Mouse (Mus musculus): Measurements from ENCODE around the gene a.

Gene a

GRCm38 (mm10) chr2:154790656-154791483, at the start of gene a, which contains the start of gene Raly:
a (plus strand) TSS chr2:154791402.
Raly (plus strand) TSS chr2:154791096.
- DNase-seq (ENCODE audit: low read depth) = peak; percentile 94

- DNase-seq (ENCODE audit: low read depth) = no peak
Observed at GRCm38 (mm10) chr2:154742911-154743819, 48.0 kb upstream of the a start.

DNA sequence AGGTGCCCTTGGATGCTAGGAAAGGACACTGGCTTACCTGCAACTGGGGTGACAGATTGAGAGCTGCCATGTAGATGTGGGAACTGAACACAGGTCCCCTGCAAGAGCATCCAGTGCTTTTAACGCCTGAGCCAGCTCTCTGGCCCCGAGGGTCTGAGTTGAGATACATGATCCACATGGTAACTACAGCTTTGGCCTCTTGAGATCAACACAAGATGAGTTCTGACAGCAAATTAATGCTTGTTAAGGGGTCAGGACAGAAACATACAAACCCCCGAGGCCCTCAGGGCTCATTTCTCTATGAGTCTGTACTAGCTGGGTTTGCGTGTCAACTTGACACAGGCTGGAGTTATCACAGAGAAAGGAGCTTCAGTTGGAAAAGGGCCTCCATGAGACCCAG, 47.3 kb upstream of the a start:
- DNase-seq (ENCODE audit: low read depth) = no peak

DNA sequence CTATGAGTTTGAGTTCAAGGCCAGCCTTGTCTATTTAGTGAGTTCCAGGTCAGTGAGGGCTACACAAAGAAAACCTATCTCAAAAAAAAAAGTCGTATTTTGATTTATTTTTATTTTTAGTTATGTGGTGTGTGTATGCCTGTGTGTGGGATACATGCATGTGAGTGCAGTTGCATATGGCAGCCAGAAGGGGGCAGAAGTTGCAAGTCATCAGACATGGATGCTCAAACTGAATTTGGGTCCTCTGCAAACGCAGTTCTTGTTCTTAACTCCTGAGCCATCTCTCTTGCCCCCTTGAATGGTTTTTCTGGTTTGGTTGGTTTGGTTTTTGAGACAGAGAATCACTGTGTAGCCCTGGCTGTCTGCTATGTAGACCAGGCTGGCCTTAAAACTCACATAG, 42.8 kb upstream of the a start:
- DNase-seq (ENCODE audit: low read depth) = no peak

GRCm38 (mm10) chr2:154749046-154750036, 41.9 kb upstream of the a start:
- DNase-seq (ENCODE audit: low read depth) = no peak

- DNase-seq (ENCODE audit: low read depth) = no peak
Observed at GRCm38 (mm10) chr2:154751924-154752323, 39.3 kb upstream of the a start.

GRCm38 (mm10) chr2:154754068-154754560, 37.1 kb upstream of the a start:
- DNase-seq (ENCODE audit: low read depth) = no peak

DNA sequence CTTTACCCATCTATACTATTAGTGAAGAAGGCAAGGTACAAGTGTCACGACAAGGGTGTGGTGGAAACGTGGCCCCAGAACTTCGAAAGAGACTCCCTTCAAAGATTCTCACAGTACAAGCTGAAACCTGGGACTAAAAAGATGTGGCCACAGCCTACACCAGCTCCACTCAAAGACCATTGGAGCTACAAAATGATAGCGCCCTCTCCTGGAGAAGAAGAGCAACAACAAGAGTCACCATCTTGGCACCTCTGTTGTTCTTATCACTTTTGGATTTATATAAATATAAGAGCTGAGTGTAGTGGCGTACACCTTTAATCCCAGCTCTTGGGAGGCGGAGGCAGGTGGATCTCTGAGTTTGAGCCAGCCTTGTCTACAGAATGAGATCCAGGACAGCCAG, 35.4 kb upstream of the a start:
- no peak for DNase-seq (ENCODE audit: low read depth)

DNA sequence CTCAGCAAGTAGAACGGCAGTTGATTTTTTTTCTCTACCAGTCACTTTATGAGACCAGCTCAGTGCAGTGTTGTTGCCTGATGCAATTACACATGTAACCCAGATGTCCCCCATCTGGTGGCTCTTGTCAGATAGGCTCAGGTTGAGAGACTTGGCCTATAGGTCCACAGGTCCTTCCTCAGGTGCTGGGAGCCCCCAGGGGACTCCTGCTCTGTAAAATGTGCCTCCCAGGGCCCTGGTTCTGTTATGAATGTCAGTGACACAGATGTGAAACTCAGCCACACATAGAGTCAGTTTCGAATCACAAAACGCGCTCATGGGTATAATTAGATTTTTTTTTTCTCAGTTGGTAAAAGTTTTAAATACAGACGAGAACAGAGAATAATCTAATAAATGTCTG, 33.5 kb upstream of the a start:
- DNase-seq (ENCODE audit: low read depth) = no peak

DNA sequence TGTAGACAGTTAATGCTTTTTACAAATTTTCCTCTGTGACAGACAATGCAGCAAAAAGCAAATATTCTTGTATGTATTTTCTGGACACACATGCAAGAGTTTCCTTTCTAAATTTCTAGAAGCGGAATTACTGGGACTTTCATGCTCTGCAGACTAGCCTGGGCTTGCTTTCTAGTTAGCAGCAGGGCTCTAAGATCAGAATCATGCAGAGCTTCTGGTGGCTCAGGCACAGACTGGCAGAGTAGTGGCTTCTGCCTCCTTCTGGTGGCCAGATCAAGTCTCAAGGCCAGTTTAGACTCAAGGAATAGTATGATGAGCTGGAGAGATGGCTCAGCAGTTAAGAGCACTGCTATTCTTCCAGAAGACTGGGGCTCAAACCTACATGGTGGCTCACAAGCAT, 32.7 kb upstream of the a start:
- DNase-seq (ENCODE audit: low read depth) = no peak

DNA sequence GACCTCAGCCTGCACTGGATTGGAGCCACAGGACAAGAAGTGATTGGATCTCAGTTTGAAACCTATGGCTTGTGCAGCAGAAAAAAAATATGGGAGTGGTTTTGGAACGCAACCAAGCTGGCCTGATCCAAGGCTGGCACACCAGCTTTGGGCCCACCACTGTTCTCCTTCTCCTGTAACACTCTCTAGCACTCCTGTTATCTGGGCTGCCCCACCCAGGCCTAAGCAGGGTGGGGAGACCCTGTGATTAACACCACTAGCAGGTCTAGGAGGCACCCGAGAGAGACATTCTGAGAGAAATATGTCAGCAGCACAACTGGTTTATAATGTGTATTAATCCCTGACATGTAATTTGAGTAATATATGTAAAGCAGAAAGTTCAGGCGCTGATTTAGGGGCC, 28.0 kb upstream of the a start:
- no peak for DNase-seq (ENCODE audit: low read depth)

DNA sequence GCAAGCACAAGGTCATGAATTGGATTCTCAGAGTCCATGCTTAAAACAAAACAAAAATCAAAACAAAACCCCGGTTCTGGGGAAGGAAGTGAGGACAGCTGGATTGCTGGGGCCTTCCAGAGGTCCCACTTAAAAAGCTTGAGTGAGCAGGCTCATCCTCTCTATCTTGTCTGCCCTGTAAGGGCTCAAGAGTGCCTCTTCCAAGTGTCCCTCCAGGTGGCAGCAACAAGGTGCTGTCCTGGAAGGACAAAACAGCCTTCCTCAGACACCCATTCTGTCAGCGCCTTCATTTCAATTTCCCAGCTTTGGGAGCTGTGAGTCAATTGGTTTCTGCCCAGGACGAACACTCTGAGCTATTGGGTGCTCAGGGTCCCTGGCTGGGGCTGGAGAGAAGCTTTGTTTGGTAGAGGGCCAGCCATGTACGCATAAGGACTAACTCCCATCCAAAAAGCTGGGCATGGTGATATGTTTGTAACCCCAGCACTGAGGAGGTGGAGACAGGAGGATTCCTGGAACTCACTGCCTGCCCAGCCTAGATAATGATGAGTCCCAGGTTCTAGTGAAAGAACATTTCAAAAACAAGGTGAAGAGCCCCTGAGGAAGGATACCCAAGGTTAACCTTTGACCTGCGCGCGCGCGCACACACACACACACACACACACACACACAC, 26.2 kb upstream of the a start:
- peak; percentile 72 for DNase-seq (ENCODE audit: low read depth)

- DNase-seq (ENCODE audit: low read depth) = no peak
Observed at GRCm38 (mm10) chr2:154765554-154766008, 25.6 kb upstream of the a start.

DNA sequence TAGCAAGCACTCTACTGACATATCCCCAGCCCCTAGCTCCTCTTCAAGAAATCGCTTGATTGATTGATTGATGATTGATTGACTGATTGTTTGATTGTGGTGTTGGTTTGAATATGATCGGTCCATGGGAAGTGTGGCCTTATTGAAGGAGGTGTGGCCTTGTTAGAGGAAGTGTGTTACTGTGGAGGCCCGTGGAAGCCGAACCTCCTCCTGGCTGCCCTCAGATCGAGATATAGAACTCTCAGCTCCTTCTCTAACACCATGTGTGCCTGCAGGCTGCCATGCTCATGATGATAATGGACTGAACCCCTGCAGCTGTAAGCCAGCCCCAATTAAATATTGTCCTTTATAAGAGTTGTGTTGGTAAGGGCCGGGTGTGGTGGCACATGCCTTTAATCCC, 24.2 kb upstream of the a start:
- no peak for DNase-seq (ENCODE audit: low read depth)

- no peak for DNase-seq (ENCODE audit: low read depth)
Observed at GRCm38 (mm10) chr2:154769930-154770329, 21.3 kb upstream of the a start, which contains the start of gene Gm14214. Gm14214 (minus strand) TSS chr2:154770030.

DNA sequence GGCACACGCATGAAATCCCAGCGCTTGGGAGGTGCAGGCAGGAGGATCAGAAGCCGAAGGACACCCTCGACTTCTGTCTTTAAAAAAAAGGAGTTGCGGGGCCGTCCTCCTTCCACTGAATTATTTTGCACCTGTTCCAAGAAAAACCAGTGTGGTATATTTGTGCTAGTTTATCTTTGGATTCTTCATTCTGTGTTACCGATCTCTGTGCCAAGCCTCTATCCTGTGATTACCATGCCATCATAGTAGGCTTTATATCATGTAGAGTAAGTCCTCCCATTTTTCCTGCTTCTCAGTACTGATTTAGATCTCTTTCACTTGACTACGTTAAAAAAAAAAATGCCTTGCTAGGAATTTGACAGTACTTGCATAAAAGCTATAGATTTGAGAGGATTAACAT, 19.6 kb upstream of the a start:
- no peak for DNase-seq (ENCODE audit: low read depth)

- no peak for DNase-seq (ENCODE audit: low read depth)
Observed at GRCm38 (mm10) chr2:154774032-154774431, 17.2 kb upstream of the a start.

DNA sequence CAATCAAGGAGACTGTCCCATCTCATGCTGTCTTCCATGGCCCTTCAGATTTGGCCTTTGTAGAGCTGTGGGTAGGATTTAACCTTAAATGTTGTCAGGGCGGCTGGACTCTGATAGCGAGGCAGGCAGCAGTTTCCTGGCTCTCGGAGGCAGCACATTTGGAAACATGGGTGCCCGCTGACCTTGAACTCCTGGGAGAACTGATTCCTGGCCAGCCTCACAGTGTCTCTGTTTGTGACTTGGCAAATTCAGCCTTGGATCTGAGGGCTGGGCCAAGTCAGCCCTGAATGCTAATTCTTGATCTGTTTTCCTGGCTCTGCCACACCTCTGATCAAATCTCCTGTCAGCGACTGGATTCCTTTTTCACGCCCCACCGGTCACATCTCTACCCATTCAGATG, 14.7 kb upstream of the a start:
- no peak for DNase-seq (ENCODE audit: low read depth)

DNA sequence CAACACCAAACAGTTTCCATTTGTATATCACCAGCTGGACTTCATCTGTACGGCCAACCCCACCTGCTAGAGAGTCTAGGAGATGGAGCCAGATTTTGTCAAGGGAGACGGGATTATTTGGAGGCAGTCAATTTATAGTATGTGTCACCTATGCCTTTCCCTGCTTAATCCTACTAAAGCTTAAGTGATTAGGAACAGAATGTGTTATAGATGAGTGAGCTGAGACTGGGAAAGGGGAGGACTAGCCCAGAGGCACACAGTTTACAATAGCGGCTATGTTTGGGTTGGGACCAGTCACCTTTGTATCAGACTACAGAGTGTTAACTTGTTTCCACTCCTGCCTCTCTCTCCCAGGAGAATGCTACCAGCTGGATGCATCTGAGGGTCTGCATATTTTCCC, 11.6 kb upstream of the a start:
- DNase-seq (ENCODE audit: low read depth) = no peak

DNA sequence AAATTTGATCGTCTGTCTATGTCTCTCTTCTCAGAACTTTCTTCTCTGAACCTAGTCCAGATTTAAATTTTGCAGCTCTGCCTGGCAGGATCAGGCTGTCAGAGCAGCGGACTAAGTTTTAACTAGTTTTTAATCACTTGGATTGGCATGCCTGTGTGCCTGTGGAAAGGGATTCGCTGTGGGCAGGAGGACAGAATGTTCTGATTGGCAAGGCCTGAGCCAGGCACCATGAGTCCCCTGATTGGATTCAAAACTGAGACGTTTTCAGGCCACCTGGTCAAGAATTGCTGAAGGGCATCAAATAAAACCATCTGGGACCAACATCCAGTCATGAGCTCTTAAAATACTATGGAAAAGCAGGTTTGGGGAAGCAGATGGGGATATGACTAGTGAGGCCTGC, 8.8 kb upstream of the a start:
- no peak for DNase-seq (ENCODE audit: low read depth)
